Mouse (Mus musculus) liver, adult 2 months (tissue): ENCODE results near the gene Dgkg. TPM values are rescaled to one million over a fixed set of nuclear protein-coding genes. Genes with fewer than 3 reads are reported as not detected.

ENCODE experiments used
- DNase-seq: peaks from one replicate; pipeline ENCODE4 v3.0.0-alpha.2; 2011; ENCODE audit warnings: low read depth, low spot score; ENCODE audit errors: extremely low read depth
- H3K27ac ChIP-seq: fragments of 200-500 bp; replicated peaks from 2 replicates; pipeline ENCODE4 v1.5.1; 2012; ENCODE audit warnings: low read depth, mild to moderate bottlenecking, control low read depth, inconsistent platforms, low read length; ENCODE audit not compliant: insufficient read depth
- H3K27me3 ChIP-seq: fragments of 200-500 bp; 2 replicates; pipeline ENCODE4 v1.6.1; 2012; ENCODE audit warnings: mild to moderate bottlenecking, moderate library complexity, low read length, inconsistent platforms; ENCODE audit not compliant: control insufficient read depth, insufficient read depth
- H3K36me3 ChIP-seq: fragments of 200-500 bp; 2 replicates; pipeline ENCODE4 v1.6.1; 2012; ENCODE audit warnings: low read length, inconsistent platforms; ENCODE audit not compliant: control insufficient read depth, insufficient read depth
- H3K4me1 ChIP-seq: fragments of 200-500 bp; 2 replicates; pipeline ENCODE4 v1.6.1; 2011; ENCODE audit warnings: low read length; ENCODE audit not compliant: control insufficient read depth, insufficient read depth
- H3K4me3 ChIP-seq: fragments of 200-500 bp; 2 replicates; pipeline ENCODE4 v1.5.1; 2011; ENCODE audit warnings: low read depth, mild to moderate bottlenecking, control low read depth, low read length, moderate library complexity; ENCODE audit not compliant: insufficient read depth
- H3K79me2 ChIP-seq: fragments of 200-500 bp; 2 replicates; pipeline ENCODE4 v1.6.1; 2012; ENCODE audit warnings: inconsistent platforms, mild to moderate bottlenecking, low read length, moderate library complexity; ENCODE audit not compliant: control insufficient read depth, insufficient read depth
- H3K9ac ChIP-seq: fragments of 200-500 bp; 2 replicates; pipeline ENCODE4 v1.6.1; 2012; ENCODE audit warnings: low read depth, mild to moderate bottlenecking, control low read depth, inconsistent platforms, low read length
- CTCF ChIP-seq: fragments of 200-500 bp; IDR thresholded peaks from 2 replicates; pipeline ENCODE4 v1.5.1; 2011; ENCODE audit warnings: low read depth, low read length, control low read depth
- POLR2A ChIP-seq: fragments of 200-500 bp; IDR thresholded peaks from 2 replicates; pipeline ENCODE4 v1.6.1; 2011; ENCODE audit warnings: low read length, control low read depth; ENCODE audit not compliant: insufficient read depth; ENCODE audit errors: extremely low read depth
- WGBS: fragments of 180-500 bp; shearing (Covaris S2); methylation state at CpG from one replicate; pipeline ENCODE4 v1.1.7; 2018; 5-methylcytosine and 5-hydroxymethylcytosine counted together
- polyA plus RNA-seq: library from polyadenylated mRNA; depleted of rRNA; stranded (reverse); fragments of >200 nt; gene quantifications from 2 replicates; pipeline ENCODE4 v1.2.3, GENCODE M21; 2012
- total RNA-seq: library from RNA; depleted of rRNA; stranded (reverse); fragments of >200 nt; gene quantifications from 2 replicates; pipeline ENCODE4 v1.2.3, GENCODE M21; 2014

Dgkg gene
- total and polyA plus RNA-seq, 2 experiments, result under 0.01 to 0.02 TPM

GRCm38 (mm10) chr16:22655223-22655622, 1.8 kb downstream of the Dgkg start:
- TF ChIP-seq POLR2A (no peak), CTCF (no peak)
- H3K27ac ChIP-seq, result no peak overlapping the region
- H3K4me3 ChIP-seq, result no peak overlapping the region

GRCm38 (mm10) chr16:22654477-22654835, 2.6 kb downstream of the Dgkg start:
- Histone ChIP-seq H3K4me1 (no peaks in the 10 kb centered on the region), H3K36me3 (no peaks in the 10 kb centered on the region), H3K27ac (no peak overlapping the region), H3K4me3 (no peak overlapping the region), H3K27me3 (peaks cover 6% of the 10 kb centered on the region; the same call in 1 of the 2 replicates), H3K79me2 (no peaks in the 10 kb centered on the region), H3K9ac (no peak overlapping the region)
- no peak for TF ChIP-seq CTCF
- TF ChIP-seq POLR2A, result no peak
- peak; percentile 8 for DNase-seq
- 48% methylated on average over 2 of the region's 2 CpGs for WGBS

More at GRCm38 (mm10) chr16:22655223-22655622, 1.8 kb downstream of the Dgkg start:
- Histone ChIP-seq H3K4me1 (no peaks in the 10 kb centered on the region), H3K36me3 (no peaks in the 10 kb centered on the region), H3K9ac (no peak overlapping the region), H3K79me2 (no peaks in the 10 kb centered on the region), H3K27me3 (peaks cover 6% of the 10 kb centered on the region; the same call in 1 of the 2 replicates)
- DNase-seq, result no peak
- 58% methylated on average over 5 of the region's 5 CpGs for WGBS

GRCm38 (mm10) chr16:22653817-22654476, 3.1 kb downstream of the Dgkg start:
- no peaks in the 10 kb centered on the region for H3K36me3 ChIP-seq
- no peak for TF ChIP-seq CTCF
- no peak for TF ChIP-seq POLR2A
- no peak overlapping the region for H3K27ac ChIP-seq
- no peak for DNase-seq
- no peak overlapping the region for H3K9ac ChIP-seq
- H3K4me3 ChIP-seq, result no peak overlapping the region
- H3K27me3 ChIP-seq, result peaks cover 6% of the 10 kb centered on the region; the same call in 1 of the 2 replicates
- 86% methylated on average over 11 of the region's 11 CpGs for WGBS
- no peaks in the 10 kb centered on the region for H3K79me2 ChIP-seq
- no peaks in the 10 kb centered on the region for H3K4me1 ChIP-seq

DNA sequence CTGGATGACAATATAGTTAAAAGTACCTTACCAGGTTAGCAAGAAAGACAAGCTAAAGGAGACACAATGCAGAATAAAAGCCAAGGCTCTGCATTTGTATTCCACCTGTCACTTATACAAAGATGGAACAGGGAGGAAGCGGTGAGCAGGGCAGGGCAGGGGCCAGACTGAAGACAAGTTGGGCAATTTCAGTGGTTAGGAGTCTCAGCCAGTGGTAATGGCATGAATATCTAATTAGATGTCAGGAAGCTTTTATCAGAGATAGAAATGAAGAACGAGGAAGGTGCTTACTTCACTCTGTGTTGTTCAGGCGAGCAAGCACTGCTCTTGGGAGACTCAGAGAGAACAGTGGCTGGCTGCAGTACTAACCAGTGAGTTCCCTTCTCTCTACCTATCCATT, 5.8 kb downstream of the Dgkg start:
- Histone ChIP-seq H3K27ac (no peak overlapping the region), H3K79me2 (no peaks in the 10 kb centered on the region), H3K27me3 (no peaks in the 10 kb centered on the region), H3K36me3 (no peaks in the 10 kb centered on the region), H3K4me1 (no peaks in the 10 kb centered on the region), H3K9ac (no peak overlapping the region), H3K4me3 (no peak overlapping the region)
- WGBS, result 68% methylated on average over 3 of the region's 3 CpGs
- TF ChIP-seq POLR2A (no peak), CTCF (no peak)
- DNase-seq, result no peak

DNA sequence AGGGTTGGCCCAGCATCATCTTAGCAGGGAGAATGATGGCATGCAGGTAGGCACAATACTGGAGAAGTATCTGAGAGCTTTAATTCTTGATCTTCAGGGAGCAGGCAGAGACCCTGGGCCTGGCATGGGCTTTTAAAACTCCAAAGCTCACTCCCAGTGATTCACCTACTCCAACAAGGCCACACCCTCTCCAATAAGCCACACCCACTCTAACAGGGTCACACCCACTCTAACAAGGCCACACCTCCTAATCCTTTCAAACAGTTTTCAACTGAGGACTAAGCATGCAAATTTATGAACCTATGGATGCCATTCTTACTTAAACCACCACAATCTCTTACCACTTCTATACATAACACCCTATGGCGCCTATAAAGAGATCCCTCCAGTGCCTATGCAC, 11.8 kb downstream of the Dgkg start:
- Histone ChIP-seq H3K36me3 (no peaks in the 10 kb centered on the region), H3K79me2 (no peaks in the 10 kb centered on the region), H3K27ac (no peak overlapping the region), H3K9ac (no peak overlapping the region), H3K4me1 (no peaks in the 10 kb centered on the region), H3K27me3 (no peaks in the 10 kb centered on the region), H3K4me3 (no peak overlapping the region)
- TF ChIP-seq CTCF (no peak), POLR2A (no peak)
- no peak for DNase-seq
- 91% methylated on average over 1 of the region's 1 CpGs for WGBS

- Histone ChIP-seq H3K9ac (no peak overlapping the region), H3K27me3 (no peaks in the 10 kb centered on the region), H3K36me3 (no peaks in the 10 kb centered on the region), H3K27ac (no peak overlapping the region), H3K4me1 (no peaks in the 10 kb centered on the region), H3K4me3 (no peak overlapping the region), H3K79me2 (no peaks in the 10 kb centered on the region)
- TF ChIP-seq POLR2A (no peak), CTCF (no peak)
- WGBS, result 74% methylated on average over 8 of the region's 8 CpGs
- no peak for DNase-seq
Observed at GRCm38 (mm10) chr16:22643460-22643859, 13.6 kb downstream of the Dgkg start.
